Mouse (Mus musculus) small intestine, adult 2 months (tissue): ENCODE measurements around the gene Exoc3l4. TPM values are rescaled to one million over a fixed set of nuclear protein-coding genes. Genes with fewer than 3 reads are reported as not detected.

Experiments
- H3K27ac ChIP-seq: fragments of 200-500 bp; 2 replicates; pipeline ENCODE4 v1.5.1; 2012; ENCODE audit warnings: low read depth, low read length, control low read depth, inconsistent platforms; ENCODE audit not compliant: insufficient read depth
- H3K27me3 ChIP-seq: fragments of 200-500 bp; 2 replicates; pipeline ENCODE4 v1.6.1; 2012; ENCODE audit warnings: mild to moderate bottlenecking, moderate library complexity, low read length, inconsistent platforms; ENCODE audit not compliant: control insufficient read depth, insufficient read depth
- H3K36me3 ChIP-seq: fragments of 200-500 bp; 2 replicates; pipeline ENCODE4 v1.6.1; 2012; ENCODE audit warnings: mild to moderate bottlenecking, low read length, control low read depth, inconsistent platforms; ENCODE audit not compliant: control insufficient read depth, insufficient read depth
- H3K4me1 ChIP-seq: fragments of 200-500 bp; 2 replicates; pipeline ENCODE4 v1.6.1; 2012; ENCODE audit warnings: low read length, inconsistent platforms, mixed read lengths; ENCODE audit not compliant: control insufficient read depth, insufficient read depth, insufficient read length
- H3K4me3 ChIP-seq: fragments of 200-500 bp; 2 replicates; pipeline ENCODE4 v1.5.1; 2012; ENCODE audit warnings: low read depth, mild to moderate bottlenecking, control low read depth, inconsistent platforms, low read length, moderate library complexity
- CTCF ChIP-seq: fragments of 200-500 bp; IDR thresholded peaks from 2 replicates; pipeline ENCODE4 v1.5.1; 2012; ENCODE audit warnings: low read depth, mild to moderate bottlenecking, control low read depth, inconsistent platforms, low read length, moderate library complexity, mixed read lengths; ENCODE audit not compliant: insufficient replicate concordance, insufficient read length; ENCODE audit errors: extremely low read depth
- POLR2A ChIP-seq: fragments of 200-500 bp; IDR thresholded peaks from 2 replicates; pipeline ENCODE4 v1.6.1; 2012; ENCODE audit warnings: low read depth, mild to moderate bottlenecking, control low read depth, inconsistent platforms, low read length, moderate library complexity
- WGBS: fragments of 180-500 bp; shearing (Covaris S2); methylation state at CpG from one replicate; pipeline ENCODE4 v1.1.7; 2018; 5-methylcytosine and 5-hydroxymethylcytosine counted together
- polyA plus RNA-seq: library from polyadenylated mRNA; depleted of rRNA; stranded (reverse); fragments of >200 nt; gene quantifications from 2 replicates; pipeline ENCODE4 v1.2.3, GENCODE M21; 2012

Exoc3l4 gene
- polyA plus RNA-seq, 1 experiment = 552 TPM

DNA sequence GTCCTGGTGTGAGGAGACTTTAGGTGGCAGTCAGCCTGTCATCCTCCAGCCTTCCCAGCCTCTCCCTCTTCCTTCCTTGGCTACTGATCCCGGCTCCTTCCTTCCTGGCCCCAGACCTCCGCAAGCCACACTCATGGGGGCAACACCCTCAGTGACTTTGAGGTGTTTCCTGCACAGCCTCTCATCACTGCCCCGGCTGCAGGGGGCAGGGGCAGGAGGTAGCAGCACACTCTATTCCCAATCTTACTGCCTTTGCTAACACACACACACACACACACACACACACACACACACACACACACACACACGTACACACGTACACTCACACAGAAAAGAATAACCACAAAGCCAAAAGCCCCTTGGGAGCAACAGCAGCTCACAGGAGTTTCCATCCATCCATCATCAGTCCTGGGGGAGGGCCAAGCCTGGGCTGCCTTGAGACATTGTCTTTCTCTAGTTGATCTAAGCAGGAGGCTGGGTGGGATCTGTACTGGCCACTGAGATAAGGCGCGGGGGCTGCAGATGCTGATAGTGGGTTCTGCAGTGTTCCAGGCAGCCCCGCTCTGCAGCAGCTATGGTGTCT, 18.0 kb downstream of the Exoc3l4 start:
- TF ChIP-seq CTCF = no peak
- TF ChIP-seq POLR2A = no peak
- 48% methylated on average over 8 of the region's 8 CpGs for WGBS
- H3K27ac ChIP-seq = peak overlapping the region; percentile 41; the same call in 1 of the 2 replicates

DNA sequence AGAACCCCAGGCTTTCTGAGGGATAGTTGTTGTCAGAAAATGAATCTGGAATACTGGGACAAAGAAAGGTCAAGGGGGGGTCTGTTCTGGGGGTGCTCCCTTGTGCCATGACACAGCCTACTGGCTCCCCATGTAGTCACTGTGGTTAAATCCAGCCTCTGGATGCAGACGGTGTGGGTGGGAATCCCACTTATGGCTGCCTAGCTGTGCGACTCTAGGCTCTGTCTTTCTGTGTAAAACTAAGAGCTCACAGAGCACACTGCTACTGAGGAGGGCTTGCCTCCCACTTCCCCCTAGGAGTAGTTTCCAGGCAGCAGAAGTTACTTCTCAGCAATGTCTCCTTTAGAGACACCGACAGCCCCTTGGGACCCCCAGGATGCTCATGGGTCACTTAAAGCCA, 19.4 kb downstream of the Exoc3l4 start:
- Histone ChIP-seq H3K27me3 (no peaks in the 10 kb centered on the region), H3K27ac (peak overlapping the region; percentile 76), H3K4me1 (peaks cover 52% of the 10 kb centered on the region), H3K36me3 (peaks cover 3% of the 10 kb centered on the region), H3K4me3 (no peak overlapping the region)
- TF ChIP-seq CTCF (no peak), POLR2A (no peak)
- 69% methylated on average over 3 of the region's 3 CpGs for WGBS

More for the DNA sequence above, 18.0 kb downstream of the Exoc3l4 start:
- Histone ChIP-seq H3K4me3 (no peak overlapping the region), H3K27me3 (no peaks in the 10 kb centered on the region), H3K36me3 (peaks cover 11% of the 10 kb centered on the region), H3K4me1 (peaks cover 58% of the 10 kb centered on the region)

DNA sequence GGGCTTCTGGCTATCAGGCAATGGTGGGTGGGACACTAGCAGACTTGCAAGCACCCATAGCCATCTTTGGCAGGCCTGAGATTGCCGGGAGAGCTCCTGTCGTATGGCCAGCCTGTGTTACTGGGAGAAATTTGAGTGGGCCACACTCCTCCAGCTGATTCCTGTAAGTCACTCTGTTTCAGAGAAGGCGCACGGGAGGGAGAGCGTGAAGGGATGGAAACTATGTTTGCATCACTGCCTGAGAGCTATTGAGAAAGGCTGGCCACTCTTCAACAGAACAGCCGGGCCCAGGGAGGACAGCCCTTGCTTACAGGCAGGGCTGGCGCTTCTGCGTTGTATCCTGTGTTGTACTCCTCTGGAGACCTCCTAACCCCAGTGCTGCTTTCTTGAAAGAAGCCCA, 19.8 kb downstream of the Exoc3l4 start:
- no peaks in the 10 kb centered on the region for H3K27me3 ChIP-seq
- H3K4me3 ChIP-seq = no peak overlapping the region
- peak overlapping the region; percentile 76 for H3K27ac ChIP-seq
- H3K36me3 ChIP-seq = no peaks in the 10 kb centered on the region
- TF ChIP-seq POLR2A = no peak; the same call in 1 of the 2 replicates
- no peak for TF ChIP-seq CTCF
- WGBS = 76% methylated on average over 8 of the region's 8 CpGs
- peaks cover 48% of the 10 kb centered on the region for H3K4me1 ChIP-seq

DNA sequence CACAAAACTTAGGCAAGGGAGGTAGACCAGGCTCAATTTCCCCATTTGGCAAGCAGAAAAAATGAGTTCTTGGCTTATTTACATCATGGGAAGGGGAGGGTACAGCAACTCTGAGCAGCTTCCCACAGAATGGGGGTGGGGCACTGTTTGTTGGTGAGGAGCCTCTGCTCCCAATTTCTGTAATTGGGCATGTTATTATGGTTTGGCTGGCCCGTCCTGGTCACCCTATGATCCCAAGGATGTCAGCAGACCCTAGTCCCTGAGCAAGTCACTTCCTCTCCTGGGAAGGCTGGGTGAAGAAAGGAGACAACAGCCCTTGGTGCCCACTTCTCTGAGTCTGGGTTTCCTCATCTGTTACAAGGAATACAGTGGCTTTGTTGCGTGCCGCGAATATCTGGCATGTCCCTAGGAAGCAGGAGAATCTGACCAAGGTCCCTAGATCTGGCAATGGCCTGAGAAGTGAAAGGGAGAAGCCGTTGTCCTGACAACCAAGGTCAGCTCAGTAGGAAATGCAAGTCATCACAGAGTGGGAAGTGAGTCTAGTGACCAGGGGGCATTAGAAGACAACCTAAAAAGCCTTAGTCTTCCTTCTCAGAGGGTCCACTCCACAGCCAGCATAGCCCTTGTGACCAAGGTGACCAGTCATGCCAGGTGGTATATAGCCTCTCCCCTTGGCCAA, 20.5 kb downstream of the Exoc3l4 start:
- Histone ChIP-seq H3K27me3 (0 out of 2 replicates have a peak, but pooled peaks cover under 1% of the 10 kb centered on the region), H3K27ac (peak overlapping the region; percentile 76), H3K4me3 (no peak overlapping the region), H3K4me1 (peaks cover 45% of the 10 kb centered on the region), H3K36me3 (no peaks in the 10 kb centered on the region)
- TF ChIP-seq POLR2A (no peak), CTCF (no peak)
- WGBS = 25% methylated on average over 5 of the region's 5 CpGs

DNA sequence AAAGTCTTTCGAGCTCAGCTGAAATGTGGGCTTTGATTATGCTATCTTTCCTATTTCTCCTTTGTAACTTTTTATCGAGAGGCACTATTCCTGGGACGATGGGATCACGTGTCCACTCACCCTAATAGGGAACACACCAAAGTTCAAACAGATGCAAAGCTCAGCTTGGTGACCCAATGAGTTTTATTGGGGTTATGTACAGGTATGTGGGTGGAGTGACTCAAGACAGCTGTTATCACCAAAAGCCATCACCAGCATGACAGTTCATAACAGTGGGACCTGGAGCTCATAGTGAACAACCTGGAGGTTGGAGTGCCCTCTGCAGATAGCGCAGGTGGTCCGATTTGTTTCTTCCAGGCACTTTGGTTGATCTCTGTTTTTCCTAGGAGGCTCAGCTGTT, 22.0 kb downstream of the Exoc3l4 start:
- no peak overlapping the region for H3K4me3 ChIP-seq
- TF ChIP-seq CTCF = no peak
- TF ChIP-seq POLR2A = no peak
- peaks cover 42% of the 10 kb centered on the region for H3K4me1 ChIP-seq
- 41% methylated on average over 6 of the region's 6 CpGs for WGBS
- peak overlapping the region; percentile 80 for H3K27ac ChIP-seq
- H3K27me3 ChIP-seq = peaks cover 15% of the 10 kb centered on the region; the same call in 1 of the 2 replicates
- H3K36me3 ChIP-seq = no peaks in the 10 kb centered on the region

DNA sequence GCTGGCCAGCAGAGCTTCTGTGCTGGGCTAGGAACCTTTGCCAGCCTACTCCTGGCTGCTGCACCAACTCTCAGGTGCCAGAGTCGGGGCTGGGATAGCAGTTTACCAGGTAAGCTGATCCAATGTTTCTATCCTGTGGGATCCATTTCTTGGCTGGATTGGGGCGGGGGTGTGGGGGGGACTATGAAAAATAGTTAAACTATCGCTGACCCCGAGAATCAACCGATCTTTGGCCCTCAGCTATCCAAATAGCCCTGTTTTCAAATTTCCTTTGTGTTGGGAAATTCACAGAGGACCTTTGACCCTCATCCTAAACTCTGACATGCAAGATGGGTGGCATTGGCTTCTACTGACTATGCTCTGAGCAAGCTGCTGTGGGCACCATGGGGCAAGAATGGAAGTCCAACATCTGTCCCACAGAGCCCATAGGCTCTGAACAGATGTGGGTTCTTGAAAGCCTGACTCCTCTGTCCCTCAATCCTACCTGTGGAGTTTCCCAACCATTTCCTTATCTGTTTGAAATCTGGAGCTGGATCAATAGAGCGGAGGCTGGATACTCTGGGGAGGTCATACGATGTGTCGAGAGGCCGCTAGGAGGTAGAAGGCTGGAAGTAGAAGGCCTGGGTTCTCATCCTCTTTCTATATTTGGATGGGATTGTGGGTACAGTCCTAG, 24.0 kb downstream of the Exoc3l4 start:
- WGBS = 77% methylated on average over 9 of the region's 9 CpGs
- no peak overlapping the region for H3K4me3 ChIP-seq
- H3K4me1 ChIP-seq = peaks cover 42% of the 10 kb centered on the region
- TF ChIP-seq POLR2A (no peak), CTCF (no peak)
- H3K27me3 ChIP-seq = peaks cover 30% of the 10 kb centered on the region
- H3K27ac ChIP-seq = no peak overlapping the region
- H3K36me3 ChIP-seq = no peaks in the 10 kb centered on the region

DNA sequence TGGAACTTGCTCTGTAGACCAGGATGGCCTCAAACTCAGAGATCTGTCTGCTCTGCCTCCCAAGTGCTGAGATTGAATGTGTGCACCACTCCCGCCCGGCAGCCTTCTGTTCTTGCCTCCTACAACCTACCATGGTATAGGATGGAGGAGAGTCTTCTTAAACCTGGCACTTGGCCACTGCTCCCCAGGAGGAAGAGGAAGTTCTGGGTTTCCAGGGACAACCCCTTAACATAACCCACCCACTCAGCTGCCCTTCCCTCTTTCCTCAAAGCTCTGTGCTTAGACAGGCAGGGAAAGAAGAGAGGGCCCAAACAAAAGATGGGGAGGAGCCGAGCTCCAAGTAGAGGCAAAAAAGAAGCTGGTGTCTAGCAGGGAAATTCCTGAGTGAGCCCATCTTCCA, 24.7 kb downstream of the Exoc3l4 start:
- Histone ChIP-seq H3K36me3 (no peaks in the 10 kb centered on the region), H3K4me3 (no peak overlapping the region), H3K27ac (no peak overlapping the region; the same call in 1 of the 2 replicates), H3K27me3 (peaks cover 36% of the 10 kb centered on the region), H3K4me1 (peaks cover 40% of the 10 kb centered on the region)
- TF ChIP-seq POLR2A = no peak
- TF ChIP-seq CTCF = no peak
- WGBS = 64% methylated on average over 3 of the region's 3 CpGs
